Mouse (Mus musculus) stomach, embryonic 16.5 days (tissue): ENCODE measurements around the gene Boll. TPM values are rescaled to one million over a fixed set of nuclear protein-coding genes. Genes with fewer than 3 reads are reported as not detected.

ENCODE experiments used
- ATAC-seq: fragments of 200-750 bp; cut with Nextera tagmentation; 2 replicates; pipeline ENCODE4 v1.8.0; 2017; ENCODE audit warnings: moderate number of reproducible peaks, moderate TSS enrichment; ENCODE audit not compliant: insufficient read depth, low FRiP score
- H3K27ac ChIP-seq: fragments of 300-500 bp; sonication (generic); 2 replicates; pipeline ENCODE4 v1.5.1; 2014; ENCODE audit warnings: low read length
- H3K27me3 ChIP-seq: fragments of 300-500 bp; sonication (generic); 2 replicates; pipeline ENCODE4 v1.6.1; 2014; ENCODE audit warnings: low read length, control low read depth, mixed read lengths; ENCODE audit not compliant: control insufficient read depth, insufficient read depth
- H3K36me3 ChIP-seq: fragments of 300-500 bp; sonication (generic); 2 replicates; pipeline ENCODE4 v1.6.1; 2014; ENCODE audit warnings: low read length; ENCODE audit not compliant: control insufficient read depth, insufficient read depth
- H3K4me1 ChIP-seq: fragments of 300-500 bp; sonication (generic); 2 replicates; pipeline ENCODE4 v1.6.1; 2014; ENCODE audit warnings: low read length, control low read depth, mixed read lengths; ENCODE audit not compliant: control insufficient read depth, insufficient read depth
- H3K4me2 ChIP-seq: fragments of 300-500 bp; sonication (generic); 2 replicates; pipeline ENCODE4 v1.6.1; 2014; ENCODE audit warnings: low read depth, low read length, mixed read lengths
- H3K4me3 ChIP-seq: fragments of 300-500 bp; sonication (generic); replicated peaks from 2 replicates; pipeline ENCODE4 v1.5.1; 2014; ENCODE audit warnings: mild to moderate bottlenecking, low read length
- H3K9ac ChIP-seq: fragments of 300-500 bp; sonication (generic); 2 replicates; pipeline ENCODE4 v1.6.1; 2014; ENCODE audit warnings: low read length
- H3K9me3 ChIP-seq: fragments of 300-500 bp; sonication (generic); replicated peaks from 2 replicates; pipeline ENCODE4 v1.6.1; 2016; ENCODE audit warnings: low read length, control low read depth; ENCODE audit not compliant: control insufficient read depth
- whole genome bisulfite sequencing: fragments of 180-500 bp; shearing (Covaris S2); extraction: QIAGEN DNeasy Blood & Tissue Kit; methylation state at CpG from one replicate; pipeline ENCODE4 v1.1.7; 2014; 5-methylcytosine and 5-hydroxymethylcytosine counted together
- polyA plus RNA-seq: library from polyadenylated mRNA; unstranded; fragments of >200 nt; fragmentation: Nextera tagmentation; extraction: Ambion mirVana; gene quantifications from 2 replicates; pipeline ENCODE4 v1.2.1, GENCODE M21; 2015

Boll gene
- polyA plus RNA-seq, 1 experiment from 2014 or later: 0.43 TPM

- 38% methylated on average over 2 of the region's 2 CpGs for WGBS
- ATAC-seq: peak; percentile 64; the same call in 1 of the 2 replicates
- Histone ChIP-seq H3K4me3 (no peak overlapping the region), H3K9ac (no peak overlapping the region), H3K27ac (no peak overlapping the region), H3K36me3 (no peaks in the 10 kb centered on the region), H3K4me2 (no peak overlapping the region), H3K9me3 (no peaks in the 10 kb centered on the region), H3K27me3 (no peaks in the 10 kb centered on the region), H3K4me1 (peaks cover 14% of the 10 kb centered on the region; the same call in 1 of the 2 replicates)
Measured at GRCm38 (mm10) chr1:55217191-55217590, 146.1 kb downstream of the Boll start.

GRCm38 (mm10) chr1:55215185-55215813 lies 148.0 kb downstream of the Boll start:
- Histone ChIP-seq H3K4me2 (no peak overlapping the region), H3K4me3 (no peak overlapping the region), H3K9me3 (no peaks in the 10 kb centered on the region), H3K27me3 (no peaks in the 10 kb centered on the region), H3K9ac (no peak overlapping the region), H3K27ac (no peak overlapping the region), H3K4me1 (peaks cover 8% of the 10 kb centered on the region; the same call in 1 of the 2 replicates), H3K36me3 (no peaks in the 10 kb centered on the region)
- no peak for ATAC-seq
- 61% methylated on average over 11 of the region's 11 CpGs for whole genome bisulfite sequencing

DNA sequence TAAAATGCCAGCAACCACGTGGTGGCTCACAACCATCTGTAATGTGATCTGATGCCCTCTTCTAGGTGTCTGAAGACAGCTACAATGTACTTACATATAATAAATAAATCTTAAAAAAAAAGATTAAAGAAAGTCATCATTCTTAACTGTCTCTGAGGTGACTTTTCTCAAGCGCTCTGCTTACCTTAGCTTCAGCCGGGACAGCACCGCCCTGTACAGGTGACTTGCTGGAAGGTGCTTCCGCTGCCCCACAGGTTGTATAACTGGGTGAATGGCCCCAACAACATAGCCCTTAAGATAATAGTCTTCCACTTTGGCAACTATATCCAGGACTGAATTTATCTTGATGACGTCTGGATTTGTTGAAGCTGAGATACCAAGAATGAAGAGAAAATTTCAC lies 149.3 kb downstream of the Boll start:
- ATAC-seq: no peak
- 80% methylated on average over 6 of the region's 6 CpGs for WGBS
- H3K4me2 ChIP-seq: no peak overlapping the region
- peaks cover 8% of the 10 kb centered on the region; the same call in 1 of the 2 replicates for H3K4me1 ChIP-seq
- no peak overlapping the region for H3K9ac ChIP-seq
- H3K4me3 ChIP-seq: no peak overlapping the region
- H3K27ac ChIP-seq: no peak overlapping the region
- H3K27me3 ChIP-seq: no peaks in the 10 kb centered on the region
- no peaks in the 10 kb centered on the region for H3K36me3 ChIP-seq
- H3K9me3 ChIP-seq: no peaks in the 10 kb centered on the region

DNA sequence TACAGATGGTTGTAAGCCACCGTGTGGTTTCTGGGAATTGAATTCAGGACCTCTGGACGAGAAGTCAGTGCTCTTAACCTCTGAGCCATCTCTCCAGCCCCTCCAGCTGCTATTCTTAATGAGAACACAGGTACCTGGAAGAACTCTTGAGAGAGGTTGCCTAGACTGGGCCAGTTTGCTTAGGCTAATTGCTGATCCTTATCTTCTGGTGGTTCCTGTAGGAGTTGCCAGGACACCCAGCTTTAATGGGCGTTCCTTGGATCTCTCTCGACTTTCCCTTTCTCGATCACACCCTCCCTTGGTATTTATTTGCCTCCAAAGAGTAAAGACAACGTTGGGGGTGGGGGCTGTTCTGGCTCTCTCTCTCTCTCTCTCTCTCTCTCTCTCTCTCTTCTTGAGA lies 149.8 kb downstream of the Boll start:
- Histone ChIP-seq H3K4me3 (no peak overlapping the region), H3K36me3 (no peaks in the 10 kb centered on the region), H3K27me3 (no peaks in the 10 kb centered on the region), H3K27ac (no peak overlapping the region), H3K9me3 (no peaks in the 10 kb centered on the region), H3K4me1 (peaks cover 8% of the 10 kb centered on the region; the same call in 1 of the 2 replicates), H3K4me2 (no peak overlapping the region), H3K9ac (no peak overlapping the region)
- ATAC-seq: peak; percentile 41; the same call in 1 of the 2 replicates
- WGBS: 45% methylated on average over 6 of the region's 6 CpGs

DNA sequence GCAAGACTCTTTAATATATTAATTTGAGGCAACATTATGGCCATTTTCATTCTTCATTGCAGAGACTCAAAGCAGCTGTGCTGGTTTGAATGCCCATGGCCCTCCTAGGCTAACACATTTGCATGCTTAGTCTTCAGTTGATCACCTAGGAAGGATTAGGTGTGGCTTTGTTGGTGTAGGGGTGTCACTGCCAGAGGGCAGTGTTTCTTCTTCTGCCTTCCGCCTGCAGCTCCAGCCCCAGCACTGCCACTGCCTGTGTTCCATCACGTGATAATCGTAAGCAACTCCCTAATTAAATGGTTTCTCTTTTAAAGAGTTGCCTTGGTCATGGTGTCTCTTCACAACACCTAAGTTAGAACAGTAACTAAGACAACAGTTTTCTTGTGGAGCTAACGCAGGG lies 150.5 kb downstream of the Boll start:
- Histone ChIP-seq H3K4me2 (no peak overlapping the region), H3K27me3 (no peaks in the 10 kb centered on the region), H3K4me1 (peaks cover 8% of the 10 kb centered on the region; the same call in 1 of the 2 replicates), H3K4me3 (no peak overlapping the region), H3K9ac (no peak overlapping the region), H3K36me3 (no peaks in the 10 kb centered on the region), H3K27ac (no peak overlapping the region), H3K9me3 (no peaks in the 10 kb centered on the region)
- WGBS: 82% methylated on average over 4 of the region's 4 CpGs
- no peak for ATAC-seq

- Histone ChIP-seq H3K27ac (no peak overlapping the region), H3K4me2 (no peak overlapping the region), H3K9me3 (no peaks in the 10 kb centered on the region), H3K4me1 (peaks cover 2% of the 10 kb centered on the region; the same call in 1 of the 2 replicates), H3K27me3 (no peaks in the 10 kb centered on the region), H3K36me3 (no peaks in the 10 kb centered on the region), H3K9ac (no peak overlapping the region), H3K4me3 (no peak overlapping the region)
- WGBS: 75% methylated on average over 8 of the region's 8 CpGs
- no peak for ATAC-seq
Measured at GRCm38 (mm10) chr1:55211081-55211480, 152.2 kb downstream of the Boll start.

- no peaks in the 10 kb centered on the region for H3K36me3 ChIP-seq
- peak; percentile 21; the same call in 1 of the 2 replicates for ATAC-seq
- WGBS: 51% methylated on average over 12 of the region's 12 CpGs
Measured at GRCm38 (mm10) chr1:55210202-55210965, 152.9 kb downstream of the Boll start.

GRCm38 (mm10) chr1:55208500-55209140 lies 154.6 kb downstream of the Boll start:
- Histone ChIP-seq H3K4me1 (peaks cover 2% of the 10 kb centered on the region; the same call in 1 of the 2 replicates), H3K27me3 (no peaks in the 10 kb centered on the region), H3K4me3 (no peak overlapping the region), H3K9me3 (no peaks in the 10 kb centered on the region), H3K4me2 (no peak overlapping the region), H3K27ac (no peak overlapping the region), H3K9ac (no peak overlapping the region), H3K36me3 (no peaks in the 10 kb centered on the region)
- ATAC-seq: no peak
- WGBS: 69% methylated on average over 5 of the region's 5 CpGs

More at GRCm38 (mm10) chr1:55210202-55210965, 152.9 kb downstream of the Boll start:
- Histone ChIP-seq H3K27me3 (no peaks in the 10 kb centered on the region), H3K4me1 (peaks cover 2% of the 10 kb centered on the region; the same call in 1 of the 2 replicates), H3K4me3 (no peak overlapping the region), H3K9me3 (no peaks in the 10 kb centered on the region), H3K4me2 (no peak overlapping the region), H3K27ac (peak overlapping the region; percentile 1; the same call in 1 of the 2 replicates), H3K9ac (no peak overlapping the region; the same call in 1 of the 2 replicates)

DNA sequence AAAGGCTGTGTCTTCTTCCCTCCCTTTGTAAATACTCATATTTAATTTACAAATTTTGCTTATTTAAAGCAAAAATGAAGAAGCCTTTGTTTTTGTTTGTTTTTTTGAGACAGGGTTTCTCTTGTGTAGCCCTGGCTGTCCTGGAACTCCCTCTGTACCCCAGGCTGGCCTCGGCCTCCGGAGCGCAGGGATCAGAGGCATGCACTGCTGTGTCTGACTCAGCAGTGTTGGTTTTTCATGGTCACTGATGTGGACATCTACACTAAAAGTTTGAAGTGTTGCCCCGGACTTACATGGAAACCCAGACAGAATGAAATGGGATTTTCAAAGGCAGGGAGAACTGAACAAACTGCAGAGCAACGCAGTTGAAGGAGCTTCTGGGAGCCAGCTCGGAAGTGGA lies 155.7 kb downstream of the Boll start:
- Histone ChIP-seq H3K4me2 (no peak overlapping the region), H3K36me3 (no peaks in the 10 kb centered on the region), H3K9me3 (no peaks in the 10 kb centered on the region), H3K27me3 (no peaks in the 10 kb centered on the region), H3K27ac (no peak overlapping the region), H3K4me1 (peaks cover under 1% of the 10 kb centered on the region; the same call in 1 of the 2 replicates), H3K4me3 (no peak overlapping the region), H3K9ac (no peak overlapping the region)
- ATAC-seq: no peak
- 92% methylated on average over 6 of the region's 6 CpGs for WGBS
